Mouse (Mus musculus) liver, embryonic 12.5 days (tissue): ENCODE data around the gene Stra6. TPM values are rescaled to one million over a fixed set of nuclear protein-coding genes. Genes with fewer than 3 reads are reported as not detected.

Source experiments
- ATAC-seq: fragments of 200-750 bp; cut with Nextera tagmentation; 2 replicates; pipeline ENCODE4 v1.8.0; 2017; ENCODE audit warnings: moderate number of reproducible peaks, mild to moderate bottlenecking, moderate library complexity
- H3K27ac ChIP-seq: fragments of 300-500 bp; sonication (generic); 2 replicates; pipeline ENCODE4 v1.5.1; 2016; ENCODE audit warnings: mild to moderate bottlenecking
- H3K27me3 ChIP-seq: fragments of 300-500 bp; sonication (generic); replicated peaks from 2 replicates; pipeline ENCODE4 v1.6.1; 2016; ENCODE audit warnings: mild to moderate bottlenecking, moderate library complexity
- H3K36me3 ChIP-seq: fragments of 300-500 bp; sonication (generic); 2 replicates; pipeline ENCODE4 v1.6.1; 2016; ENCODE audit warnings: mild to moderate bottlenecking, moderate library complexity
- H3K4me1 ChIP-seq: fragments of 300-500 bp; sonication (generic); 2 replicates; pipeline ENCODE4 v1.6.1; 2016
- H3K4me2 ChIP-seq: fragments of 300-500 bp; sonication (generic); 2 replicates; pipeline ENCODE4 v1.6.1; 2016; ENCODE audit warnings: mild to moderate bottlenecking, moderate library complexity
- H3K4me3 ChIP-seq: fragments of 300-500 bp; sonication (generic); 2 replicates; pipeline ENCODE4 v1.5.1; 2016; ENCODE audit warnings: mild to moderate bottlenecking, moderate library complexity
- H3K9ac ChIP-seq: fragments of 300-500 bp; sonication (generic); 2 replicates; pipeline ENCODE4 v1.6.1; 2016; ENCODE audit warnings: mild to moderate bottlenecking, moderate library complexity
- H3K9me3 ChIP-seq: fragments of 300-500 bp; sonication (generic); replicated peaks from 2 replicates; pipeline ENCODE4 v1.6.1; 2016; ENCODE audit warnings: mild to moderate bottlenecking, moderate library complexity
- WGBS: fragments of 180-500 bp; shearing (Covaris S2); methylation state at CpG from one replicate; pipeline ENCODE4 v1.1.7; 2016; ENCODE audit not compliant: insufficient replicate concordance; 5-methylcytosine and 5-hydroxymethylcytosine counted together
- polyA plus RNA-seq: library from polyadenylated mRNA; unstranded; fragments of >200 nt; fragmentation: Nextera tagmentation; extraction: Ambion mirVana; gene quantifications from 2 replicates; pipeline ENCODE4 v1.2.1, GENCODE M21; 2016

The Stra6 gene
- polyA plus RNA-seq, 1 experiment from 2014 or later: 0.60 TPM

- Histone ChIP-seq H3K9me3 (no peaks in the 10 kb centered on the region), H3K4me1 (peaks cover 10% of the 10 kb centered on the region), H3K27me3 (peaks cover 92% of the 10 kb centered on the region), H3K36me3 (no peaks in the 10 kb centered on the region), H3K4me2 (peak overlapping the region; percentile 30), H3K9ac (no peak overlapping the region), H3K4me3 (peak overlapping the region; percentile 14; the same call in 1 of the 2 replicates), H3K27ac (no peak overlapping the region)
- ATAC-seq: no peak
- 4% methylated on average over 46 of the region's 46 CpGs for WGBS
Observed at GRCm38 (mm10) chr9:58196610-58197567, 133.3 kb downstream of the Stra6 start.

GRCm38 (mm10) chr9:58197781-58198701 is 134.5 kb downstream of the Stra6 start:
- Histone ChIP-seq H3K4me2 (peak overlapping the region; percentile 31), H3K27me3 (peaks cover 100% of the 10 kb centered on the region), H3K36me3 (no peaks in the 10 kb centered on the region), H3K4me3 (no peak overlapping the region), H3K9me3 (no peaks in the 10 kb centered on the region), H3K9ac (no peak overlapping the region), H3K4me1 (peaks cover 10% of the 10 kb centered on the region), H3K27ac (no peak overlapping the region)
- ATAC-seq: no peak
- WGBS: 2% methylated on average over 58 of the region's 58 CpGs

DNA sequence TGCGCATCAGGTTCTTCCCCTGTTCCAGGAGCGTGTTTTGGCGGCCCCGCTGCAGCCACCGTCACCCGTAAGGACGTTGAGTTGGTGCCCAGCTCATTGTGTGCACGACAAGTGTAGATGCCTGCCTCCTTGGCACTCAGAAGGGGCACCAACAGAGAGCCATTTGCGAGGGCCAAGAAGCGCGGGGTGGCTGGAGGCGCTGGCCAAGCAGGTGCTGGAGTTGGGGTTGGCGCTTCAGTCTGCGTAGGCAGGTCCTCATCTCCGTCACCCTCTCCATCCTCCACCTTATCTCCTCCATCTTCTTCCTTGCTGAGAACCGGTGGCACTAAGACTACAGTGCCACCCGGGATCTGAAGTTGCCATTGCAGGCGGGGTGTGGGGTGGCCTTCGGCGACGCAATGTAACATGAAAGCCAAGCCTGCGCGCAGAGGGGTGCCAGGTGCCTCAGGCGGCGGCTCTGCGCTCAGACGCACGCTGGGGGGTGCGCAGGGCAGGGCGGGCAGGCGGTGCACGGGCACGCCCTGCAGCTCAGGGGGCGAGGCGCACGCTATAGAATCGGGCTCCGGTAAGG is 135.3 kb downstream of the Stra6 start:
- H3K27ac ChIP-seq: no peak overlapping the region
- ATAC-seq: no peak
- no peak overlapping the region for H3K4me2 ChIP-seq
- H3K27me3 ChIP-seq: peaks cover 100% of the 10 kb centered on the region
- peaks cover 12% of the 10 kb centered on the region for H3K4me1 ChIP-seq
- no peak overlapping the region for H3K4me3 ChIP-seq
- H3K9ac ChIP-seq: no peak overlapping the region
- H3K36me3 ChIP-seq: no peaks in the 10 kb centered on the region
- 5% methylated on average over 38 of the region's 38 CpGs for WGBS
- no peaks in the 10 kb centered on the region for H3K9me3 ChIP-seq

DNA sequence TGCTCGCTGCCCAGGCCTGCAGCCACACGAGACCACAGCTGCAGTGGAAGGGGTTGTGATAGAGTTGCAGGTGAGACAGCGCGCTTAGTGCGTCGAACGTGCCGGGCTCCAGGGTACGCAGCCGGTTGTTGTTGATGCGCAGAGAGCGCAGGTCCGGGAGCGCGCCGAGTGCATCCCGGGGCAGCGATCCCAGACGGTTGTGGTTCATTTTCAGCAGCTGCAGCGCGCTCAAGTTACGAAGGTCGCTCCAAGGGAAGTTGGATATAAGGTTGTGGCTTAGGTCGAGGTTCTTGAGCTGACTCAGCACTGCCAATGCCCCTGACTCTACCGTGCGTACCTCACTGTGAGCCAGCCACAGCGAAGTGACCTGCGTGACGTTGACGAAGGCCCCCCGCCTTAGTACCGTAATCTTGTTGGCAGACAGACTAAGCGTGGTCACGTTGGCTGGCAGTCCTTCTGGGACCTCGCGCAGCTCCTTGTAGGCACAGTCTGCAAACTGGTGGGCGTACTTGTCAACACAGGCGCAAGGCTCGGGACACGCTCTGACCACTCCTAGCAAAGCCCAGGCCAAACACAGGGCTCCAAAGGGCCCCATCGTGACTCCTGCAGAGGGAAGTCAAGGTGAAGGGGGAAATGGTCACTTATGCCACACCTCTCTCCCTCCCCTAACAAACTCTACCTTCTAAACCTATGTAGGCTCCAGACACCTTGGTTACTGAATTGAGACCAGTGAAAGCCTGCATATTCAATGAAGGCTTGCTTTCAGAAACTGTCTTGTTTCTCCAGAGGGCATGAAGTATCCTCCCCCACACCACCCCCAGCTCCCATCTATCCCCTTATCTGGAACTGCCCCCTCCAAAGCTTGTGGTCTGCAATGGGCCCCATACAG is 136.0 kb downstream of the Stra6 start:
- no peak overlapping the region for H3K27ac ChIP-seq
- H3K36me3 ChIP-seq: no peaks in the 10 kb centered on the region
- no peak overlapping the region for H3K9ac ChIP-seq
- 3% methylated on average over 41 of the region's 41 CpGs for WGBS
- H3K9me3 ChIP-seq: no peaks in the 10 kb centered on the region
- ATAC-seq: no peak
- H3K27me3 ChIP-seq: peaks cover 99% of the 10 kb centered on the region
- H3K4me3 ChIP-seq: no peak overlapping the region
- H3K4me1 ChIP-seq: peaks cover 16% of the 10 kb centered on the region
- no peak overlapping the region for H3K4me2 ChIP-seq

GRCm38 (mm10) chr9:58200270-58201090 is 136.9 kb downstream of the Stra6 start:
- Histone ChIP-seq H3K27me3 (peaks cover 99% of the 10 kb centered on the region), H3K4me2 (no peak overlapping the region), H3K4me1 (peaks cover 16% of the 10 kb centered on the region), H3K4me3 (no peak overlapping the region), H3K9me3 (no peaks in the 10 kb centered on the region), H3K9ac (no peak overlapping the region), H3K36me3 (no peaks in the 10 kb centered on the region), H3K27ac (no peak overlapping the region)
- WGBS: 11% methylated on average over 11 of the region's 11 CpGs
- ATAC-seq: no peak

DNA sequence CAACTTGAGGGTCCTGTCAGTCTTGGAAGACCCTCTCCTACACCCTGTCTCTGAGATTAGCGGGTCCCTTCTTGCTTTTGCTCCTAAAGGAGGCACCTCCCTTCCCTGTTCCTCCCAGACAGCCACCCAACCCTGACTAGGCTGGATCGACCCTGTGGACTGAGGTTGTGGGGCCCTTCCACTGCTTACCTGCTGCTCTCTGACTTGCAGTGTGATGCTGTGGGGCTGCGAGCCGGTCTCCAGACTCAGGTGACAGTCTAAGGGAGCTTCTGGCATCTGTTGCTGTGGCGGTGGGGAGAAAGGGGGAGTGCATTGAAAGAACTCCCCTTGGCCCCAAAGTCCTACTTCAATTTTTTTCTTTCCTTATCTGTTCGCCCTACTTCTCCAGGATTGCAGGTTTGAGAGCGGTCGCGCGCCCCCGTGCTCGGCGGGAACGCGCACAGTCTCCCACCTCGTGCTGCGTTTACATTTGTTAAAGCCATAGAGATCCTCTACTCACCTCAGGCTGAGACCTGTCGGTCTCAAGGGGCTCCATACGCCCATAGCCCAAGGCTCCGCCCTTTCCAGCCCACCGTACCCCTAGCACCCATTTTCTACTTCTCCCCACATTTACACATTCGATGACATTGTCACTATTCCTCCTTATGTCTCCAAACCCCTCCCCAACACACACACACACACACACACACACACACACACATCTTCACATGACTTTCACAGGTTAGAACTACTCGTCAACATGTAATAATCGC is 137.7 kb downstream of the Stra6 start:
- Histone ChIP-seq H3K27me3 (peaks cover 99% of the 10 kb centered on the region), H3K4me1 (peaks cover 16% of the 10 kb centered on the region), H3K36me3 (no peaks in the 10 kb centered on the region), H3K9ac (no peak overlapping the region), H3K27ac (no peak overlapping the region), H3K4me2 (no peak overlapping the region), H3K9me3 (no peaks in the 10 kb centered on the region), H3K4me3 (no peak overlapping the region)
- ATAC-seq: no peak
- 2% methylated on average over 24 of the region's 24 CpGs for WGBS

DNA sequence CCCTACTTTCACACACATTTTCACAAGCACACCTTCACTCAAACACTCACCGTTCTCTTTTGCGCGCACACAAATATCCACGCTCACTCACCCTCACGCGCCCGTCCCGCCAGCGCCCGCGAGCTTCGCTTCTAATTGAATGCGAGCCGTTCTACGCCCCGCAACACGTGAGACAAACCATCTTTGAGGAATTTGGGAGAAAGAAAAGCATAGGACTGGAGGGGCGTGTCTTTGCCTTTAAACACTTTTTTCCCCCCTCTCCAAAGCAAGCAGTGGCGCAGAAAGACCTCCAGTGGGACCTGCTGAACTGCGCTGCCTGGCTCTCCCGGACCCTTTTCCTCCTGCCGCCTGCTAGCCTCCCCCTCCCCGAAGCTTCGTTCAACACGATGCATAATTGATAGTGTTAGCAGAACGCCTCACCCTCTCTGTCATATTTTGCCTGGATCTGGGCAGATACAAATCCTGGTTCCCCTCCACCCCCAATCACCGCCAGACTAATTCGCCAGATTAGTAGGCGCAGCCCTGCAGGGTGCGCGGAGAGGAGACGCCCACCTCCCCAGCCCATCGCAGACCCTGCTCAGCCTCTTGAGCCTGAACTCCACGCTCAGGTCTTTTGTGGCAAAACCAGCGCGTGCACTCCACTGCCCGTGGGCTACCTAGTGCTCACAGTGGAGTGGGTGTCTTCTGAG is 138.4 kb downstream of the Stra6 start:
- no peaks in the 10 kb centered on the region for H3K36me3 ChIP-seq
- no peak overlapping the region for H3K4me2 ChIP-seq
- WGBS: 4% methylated on average over 37 of the region's 37 CpGs
- H3K9ac ChIP-seq: no peak overlapping the region
- ATAC-seq: no peak
- H3K27me3 ChIP-seq: peaks cover 99% of the 10 kb centered on the region
- no peak overlapping the region for H3K4me3 ChIP-seq
- H3K4me1 ChIP-seq: peaks cover 16% of the 10 kb centered on the region
- no peak overlapping the region for H3K27ac ChIP-seq
- H3K9me3 ChIP-seq: no peaks in the 10 kb centered on the region

GRCm38 (mm10) chr9:58202676-58203453 is 139.3 kb downstream of the Stra6 start:
- peaks cover 97% of the 10 kb centered on the region for H3K27me3 ChIP-seq

More at GRCm38 (mm10) chr9:58202676-58203453, 139.3 kb downstream of the Stra6 start:
- peaks cover 12% of the 10 kb centered on the region for H3K4me1 ChIP-seq
- H3K4me3 ChIP-seq: no peak overlapping the region
- ATAC-seq: no peak
- 9% methylated on average over 14 of the region's 14 CpGs for WGBS
- H3K27ac ChIP-seq: no peak overlapping the region
- no peak overlapping the region for H3K9ac ChIP-seq
- no peak overlapping the region for H3K4me2 ChIP-seq
- no peaks in the 10 kb centered on the region for H3K36me3 ChIP-seq
- H3K9me3 ChIP-seq: no peaks in the 10 kb centered on the region
